Mouse (Mus musculus) bone marrow macrophage, adult 2 months (primary cell): Measurements from ENCODE around the gene Tnik.

Experiments
- CTCF ChIP-seq: IDR thresholded peaks from 2 replicates; pipeline ENCODE4 v1.5.1; 2012; ENCODE audit warnings: low read depth, mild to moderate bottlenecking, low read length, moderate library complexity
- POLR2A ChIP-seq: IDR thresholded peaks from 2 replicates; pipeline ENCODE4 v1.6.1; 2012; ENCODE audit warnings: mild to moderate bottlenecking, low read depth, low read length, borderline replicate concordance

- TF ChIP-seq POLR2A (no peak), CTCF (no peak)
These were observed 71.5 kb downstream of the Tnik start for GRCm38 (mm10) chr3:28334547-28334946.
